Mouse (Mus musculus) CH12.LX (cell line): ENCODE data around the gene Gm47996. TPM values are rescaled to one million over a fixed set of nuclear protein-coding genes. Genes with fewer than 3 reads are reported as not detected.
"Not testable (repeated sequence)": the region's sequence is repeated elsewhere in the genome, so short reads cannot be mapped to it uniquely, and the experiment has no call there.

Source experiments
- DNase-seq: peaks from one replicate; pipeline ENCODE4 v3.0.0-alpha.2; 2013; ENCODE audit errors: extremely low read depth
- H3K27ac ChIP-seq: 2 replicates; pipeline ENCODE4 v1.5.1; 2012; ENCODE audit warnings: low read depth, mild to moderate bottlenecking, control low read depth, moderate library complexity; ENCODE audit not compliant: insufficient read depth
- H3K27me3 ChIP-seq: replicated peaks from 2 replicates; pipeline ENCODE3; 2012; ENCODE audit warnings: inconsistent platforms
- H3K36me3 ChIP-seq, 2 experiments: replicated peaks in 1 of 2; 2 replicates each; pipeline versions ENCODE3 to v1.6.1; 2012; ENCODE audit warnings: inconsistent platforms in 1 of 2, low read length in 1 of 2, mild to moderate bottlenecking in 1 of 2, mixed read lengths in 1 of 2, moderate library complexity in 1 of 2; ENCODE audit not compliant: control insufficient read depth in 1 of 2, insufficient read depth in 1 of 2
- H3K4me1 ChIP-seq, 2 experiments: 2 replicates each; pipeline ENCODE4 v1.6.1; 2012; ENCODE audit warnings: inconsistent platforms in 1 of 2, moderate library complexity in 1 of 2; ENCODE audit not compliant: insufficient read depth in 2 of 2, control insufficient read depth in 1 of 2
- H3K4me2 ChIP-seq: 2 replicates; pipeline ENCODE4 v1.6.1; 2012; ENCODE audit warnings: low read depth, mild to moderate bottlenecking, control low read depth; ENCODE audit not compliant: poor library complexity, insufficient read depth, severe bottlenecking
- H3K4me3 ChIP-seq, 3 experiments: fragments of 150-350 bp in 1 of 3; sonication (generic) in 1 of 3; replicated peaks in 1 of 3; 2 replicates each; pipeline versions ENCODE3 to v1.5.1; 2011 to 2012; ENCODE audit warnings: low read depth in 2 of 3, low read length in 2 of 3, mild to moderate bottlenecking in 2 of 3, moderate library complexity in 2 of 3, control low read depth in 1 of 3, improper control_type of control experiment in 1 of 3, inconsistent platforms in 1 of 3, mixed read lengths in 1 of 3; ENCODE audit not compliant: poor library complexity in 1 of 3
- H3K79me2 ChIP-seq: replicated peaks from 2 replicates; pipeline ENCODE4 v1.6.1; 2012; ENCODE audit warnings: mild to moderate bottlenecking, moderate library complexity; ENCODE audit not compliant: control insufficient read depth, poor library complexity, insufficient read depth, severe bottlenecking; ENCODE audit errors: extremely low read depth
- H3K9ac ChIP-seq: 2 replicates; pipeline ENCODE4 v1.6.1; 2012; ENCODE audit warnings: low read depth, mild to moderate bottlenecking, control low read depth, moderate library complexity; ENCODE audit not compliant: insufficient read depth
- H3K9me3 ChIP-seq: replicated peaks from 2 replicates; pipeline ENCODE3; 2012; ENCODE audit warnings: low read length, inconsistent platforms, mixed read lengths
- EP300 ChIP-seq: IDR thresholded peaks from 2 replicates; pipeline ENCODE4 v1.6.1; 2011; ENCODE audit warnings: low read length, improper control_type of control experiment
- HCFC1 ChIP-seq: IDR thresholded peaks from 2 replicates; pipeline ENCODE4 v1.6.1; 2012; ENCODE audit warnings: low read depth, mild to moderate bottlenecking, inconsistent platforms, low read length, improper control_type of control experiment
- POLR2A ChIP-seq: IDR thresholded peaks from 2 replicates; pipeline ENCODE4 v1.6.1; 2011; ENCODE audit warnings: low read depth, mild to moderate bottlenecking, improper control_type of control experiment, low read length
- RCOR1 ChIP-seq: conservative IDR thresholded peaks from 2 replicates; pipeline ENCODE4 v1.6.1; 2012; ENCODE audit warnings: low read depth, mild to moderate bottlenecking, inconsistent platforms, low read length, improper control_type of control experiment
- ZNF384 ChIP-seq: IDR thresholded peaks from 2 replicates; pipeline ENCODE4 v1.6.1; 2012; ENCODE audit warnings: low read depth, low read length, improper control_type of control experiment, inconsistent platforms
- dilution Hi-C: fragments of 300-500 bp; cut with MboI; formaldehyde crosslinking; loops from 2 replicates; pipeline ENCODE4 v1.14.3; 2020; ENCODE audit warnings: low sequenced_read_pairs; ENCODE audit not compliant: extremely low pct_unique_long_range_greater_than_20kb, extremely low pct_ligation_motif_present
- in situ Hi-C: fragments of 300-500 bp; cut with MboI; formaldehyde crosslinking; loops from 3 replicates; pipeline ENCODE4 v1.14.3; 2019; ENCODE audit warnings: low sequenced_read_pairs, low pct_ligation_motif_present, low pct_unique_long_range_greater_than_20kb, mixed read lengths
- polyA plus RNA-seq: library from polyadenylated mRNA; unstranded; fragments of >175 nt; gene quantifications from 2 replicates; pipeline ENCODE4 v1.2.1, GENCODE M21; 2012; ENCODE audit warnings: low read depth; ENCODE audit not compliant: insufficient read length
- total RNA-seq, 2 experiments: library from RNA; depleted of rRNA; stranded (reverse); fragments of 300-350 nt in 1 of 2; fragments of >200 nt in 1 of 2; gene quantifications; 2 replicates each; pipeline ENCODE4 v1.2.3; 2012 to 2014

Gm47996 gene
- total and polyA plus RNA-seq, 3 experiments, result not detected

DNA sequence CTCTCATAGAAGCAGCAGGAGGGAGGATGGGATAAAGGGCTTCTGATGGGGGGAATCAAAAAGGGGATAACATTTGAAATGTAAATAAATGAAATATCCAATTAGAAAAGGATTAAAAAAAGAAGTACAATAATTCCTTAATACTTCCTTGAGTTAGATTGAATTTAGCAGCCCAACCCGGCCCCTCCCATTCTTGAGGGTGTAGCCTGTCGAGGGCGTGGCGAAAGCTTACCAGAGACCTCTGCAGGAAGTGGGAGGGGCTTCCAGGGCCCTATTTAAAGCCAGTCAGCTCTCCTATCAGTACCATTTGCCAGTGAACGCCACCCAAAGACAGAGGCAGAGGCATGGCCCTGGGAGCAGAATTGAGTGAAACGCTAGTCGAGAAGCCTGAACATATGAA is 27.7 kb upstream of the Gm47996 start, which contains the start of gene Gm47985:
TSS of gene Gm47985 (plus strand) at position 272 of the 400 bp plus-strand sequence.
- H3K36me3 ChIP-seq, H3K9me3 ChIP-seq, H3K4me2 ChIP-seq, H3K4me3 ChIP-seq, H3K9ac ChIP-seq, dilution Hi-C loops, DNase-seq, in situ Hi-C loops, H3K27ac ChIP-seq, H3K79me2 ChIP-seq, H3K27me3 ChIP-seq: not testable (repeated sequence)
- peaks cover 0 to 15% of the 10 kb centered on the region in 2 experiments; a peak in 2 of 4 replicates for H3K4me1 ChIP-seq

DNA sequence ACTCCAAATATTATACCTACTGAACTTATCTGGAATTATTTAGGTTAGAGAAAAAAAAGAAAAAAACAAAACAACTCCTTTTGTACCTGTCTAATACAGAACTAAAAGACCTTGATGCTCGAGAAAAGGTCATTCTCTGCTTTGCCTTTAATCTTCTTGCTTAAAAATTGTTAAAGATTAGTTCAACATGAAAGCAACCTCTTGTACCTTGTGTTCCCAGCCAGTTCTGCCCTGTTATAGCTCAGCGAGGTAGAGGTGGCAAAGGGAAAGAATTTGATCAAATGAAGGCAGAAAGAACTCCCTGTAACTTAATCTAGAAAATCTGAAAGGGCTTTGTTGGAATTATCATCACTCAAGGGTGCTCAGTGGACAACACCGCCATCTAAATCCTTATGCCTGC is 23.7 kb upstream of the Gm47996 start:
- in situ Hi-C loops, H3K4me2 ChIP-seq, dilution Hi-C loops, H3K36me3 ChIP-seq, DNase-seq, H3K4me3 ChIP-seq, H3K79me2 ChIP-seq, H3K9ac ChIP-seq, H3K27me3 ChIP-seq, H3K9me3 ChIP-seq, H3K27ac ChIP-seq: not testable (repeated sequence)
- H3K4me1 ChIP-seq, result peaks cover 0 to 12% of the 10 kb centered on the region in 2 experiments; a peak in 2 of 4 replicates

DNA sequence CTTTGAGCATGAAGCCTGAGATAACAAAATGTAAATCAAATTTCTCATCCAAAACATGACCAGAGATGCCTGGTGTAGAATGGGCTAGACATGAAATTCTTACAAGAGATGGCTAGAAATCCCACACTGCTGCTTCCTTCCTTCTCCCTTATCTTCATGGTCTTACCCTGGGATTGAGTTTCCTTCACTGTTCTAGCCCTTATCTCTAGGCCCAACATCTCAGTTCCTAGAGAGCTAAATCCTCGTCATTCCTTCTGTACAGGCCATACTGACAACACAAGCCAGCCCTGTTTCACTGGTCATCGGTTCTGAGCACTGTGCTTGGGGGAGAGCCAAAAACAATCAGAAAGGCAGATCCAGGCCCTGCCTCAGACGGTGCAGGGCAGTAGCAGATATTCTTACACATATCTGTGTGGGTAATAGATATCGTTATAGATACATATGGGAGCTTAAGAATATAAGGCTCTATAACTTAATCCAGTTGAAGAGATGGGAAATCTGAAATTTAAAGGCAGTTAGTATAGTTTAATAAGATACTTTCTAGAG is 23.0 kb upstream of the Gm47996 start:
- in situ Hi-C loops, H3K27ac ChIP-seq, DNase-seq, H3K4me2 ChIP-seq, H3K4me3 ChIP-seq, H3K9ac ChIP-seq, H3K27me3 ChIP-seq, H3K9me3 ChIP-seq, H3K36me3 ChIP-seq, H3K79me2 ChIP-seq, dilution Hi-C loops: not testable (repeated sequence)
- peaks cover 0 to 12% of the 10 kb centered on the region in 2 experiments; a peak in 2 of 4 replicates for H3K4me1 ChIP-seq

DNA sequence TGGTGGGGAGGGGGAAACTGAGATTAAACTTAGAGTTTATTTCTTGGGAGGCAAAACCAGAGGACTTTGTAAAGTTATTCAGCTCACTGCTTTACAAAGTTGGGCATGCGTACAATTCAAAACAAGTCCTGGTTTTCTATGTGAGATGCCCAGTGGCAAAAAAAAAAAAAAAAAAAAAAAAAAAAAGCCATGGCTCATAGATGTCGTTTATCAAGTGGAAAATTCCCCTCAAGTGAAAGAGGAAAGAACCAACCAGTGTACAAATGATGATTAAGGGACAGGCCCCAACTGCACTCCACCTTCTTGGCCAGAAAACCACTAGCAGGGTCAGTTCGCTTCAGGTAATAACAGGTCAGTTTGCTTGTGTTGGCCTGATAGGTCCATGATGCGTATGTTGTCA is 21.5 kb upstream of the Gm47996 start:
- Histone ChIP-seq H3K9ac (no peak overlapping the region), H3K79me2 (no peaks in the 10 kb centered on the region), H3K4me1 (peaks cover 0 to 12% of the 10 kb centered on the region in 2 experiments; a peak in 2 of 4 replicates), H3K4me3 (no peak overlapping the region), H3K27ac (no peak overlapping the region), H3K9me3 (no peaks in the 10 kb centered on the region), H3K4me2 (no peak overlapping the region), H3K36me3 (no peaks in the 10 kb centered on the region), H3K27me3 (no peaks in the 10 kb centered on the region)
- TF ChIP-seq ZNF384, result peak; percentile 96
- TF ChIP-seq HCFC1, result no peak
- TF ChIP-seq POLR2A, result no peak
- no peak for TF ChIP-seq RCOR1
- TF ChIP-seq EP300, result no peak
- in situ Hi-C loops, result no loop called here
- peak; percentile 19 for DNase-seq
- dilution Hi-C loops, result no loop called here

DNA sequence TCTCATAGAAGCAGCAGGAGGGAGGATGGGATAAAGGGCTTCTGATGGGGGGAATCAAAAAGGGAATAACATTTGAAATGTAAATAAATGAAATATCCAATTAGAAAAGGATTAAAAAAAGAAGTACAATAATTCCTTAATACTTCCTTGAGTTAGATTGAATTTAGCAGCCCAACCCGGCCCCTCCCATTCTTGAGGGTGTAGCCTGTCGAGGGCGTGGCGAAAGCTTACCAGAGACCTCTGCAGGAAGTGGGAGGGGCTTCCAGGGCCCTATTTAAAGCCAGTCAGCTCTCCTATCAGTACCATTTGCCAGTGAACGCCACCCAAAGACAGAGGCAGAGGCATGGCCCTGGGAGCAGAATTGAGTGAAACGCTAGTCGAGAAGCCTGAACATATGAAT is 17.9 kb upstream of the Gm47996 start, which contains the start of gene Gm8947:
TSS of gene Gm8947 (plus strand) at position 302 of the 400 bp plus-strand sequence.
- H3K4me2 ChIP-seq, H3K79me2 ChIP-seq, H3K36me3 ChIP-seq, H3K27me3 ChIP-seq, dilution Hi-C loops, H3K27ac ChIP-seq, H3K9me3 ChIP-seq, in situ Hi-C loops, DNase-seq, H3K9ac ChIP-seq, H3K4me3 ChIP-seq: not testable (repeated sequence)
- peaks cover 0 to 12% of the 10 kb centered on the region in 2 experiments; a peak in 2 of 4 replicates for H3K4me1 ChIP-seq

DNA sequence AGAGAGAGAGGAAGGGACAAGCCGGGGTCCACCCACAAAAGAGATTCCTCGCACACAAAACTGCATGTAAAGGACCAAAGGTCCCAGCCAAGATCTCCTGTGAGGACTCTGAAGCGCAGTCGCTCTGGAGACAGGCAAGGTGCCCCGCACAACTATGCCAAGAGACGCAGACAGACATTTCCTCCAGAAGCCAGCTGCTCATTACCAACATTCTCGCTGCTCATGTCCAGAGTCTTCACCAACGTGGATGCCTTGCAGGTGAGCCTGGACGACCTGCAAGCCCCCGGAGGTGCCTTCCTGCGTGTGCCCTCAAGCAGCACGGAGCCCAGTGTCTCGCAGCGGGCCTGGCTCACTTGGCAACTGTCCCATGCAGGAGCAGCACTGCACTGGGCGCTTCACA is 17.2 kb upstream of the Gm47996 start:
- in situ Hi-C loops, DNase-seq, H3K27me3 ChIP-seq, H3K27ac ChIP-seq, H3K36me3 ChIP-seq, H3K9ac ChIP-seq, dilution Hi-C loops, H3K79me2 ChIP-seq, H3K4me2 ChIP-seq, H3K9me3 ChIP-seq, H3K4me3 ChIP-seq: not testable (repeated sequence)
- peaks cover 0 to 12% of the 10 kb centered on the region in 2 experiments; a peak in 2 of 4 replicates for H3K4me1 ChIP-seq
